26 mouse cellular contexts compared by ENCODE assay signal in genomic region chr7:133364601-133365000, GRCm38 (mm10).
DNase-seq lines count a peak whose midpoint lies in the region; ATAC-seq and TF ChIP-seq lines count a peak whose summit lies in the region.
"Had no signal": no experiment of that assay in that cellular context is flagged by ENCODE, and none has a peak within 500 bp of the region (broad histone marks: within the 10 kb centered on the region; RNA-seq: fewer than 3 reads in every experiment).

No protein-coding gene starts in this region.

- 15% methylated on average over 4 of the region's 4 CpGs for WGBS in forebrain, postnatal 0 days
- 12% methylated on average over 4 of the region's 4 CpGs for WGBS in forebrain, embryonic 13.5 days
- 25% methylated on average over 4 of the region's 4 CpGs for WGBS in midbrain, embryonic 11.5 days
- WGBS in midbrain, embryonic 10.5 days, result 37% methylated on average over 4 of the region's 4 CpGs
- WGBS in midbrain, postnatal 0 days, result 15% methylated on average over 4 of the region's 4 CpGs

- TF ChIP-seq CTCF in forebrain, postnatal 0 days (IDR thresholded peaks at IDR 0.05; ENCODE audit: low read depth), result no peak
- no peak for TF ChIP-seq CTCF in midbrain, postnatal 0 days (IDR thresholded peaks at IDR 0.05)

- no peaks in the 10 kb centered on the region for H3K4me1 ChIP-seq in forebrain, postnatal 0 days (ENCODE audit: insufficient read depth)
- H3K4me1 ChIP-seq in forebrain, embryonic 13.5 days, result peaks cover 11% of the 10 kb centered on the region
- peaks cover 4% of the 10 kb centered on the region for H3K4me1 ChIP-seq in midbrain, embryonic 11.5 days (ENCODE audit: control insufficient read depth, insufficient read depth, low read length)
- peaks cover 19% of the 10 kb centered on the region for H3K4me1 ChIP-seq in midbrain, embryonic 10.5 days
- peaks cover 3% of the 10 kb centered on the region; the same call in 1 of the 2 replicates for H3K4me1 ChIP-seq in midbrain, postnatal 0 days (ENCODE audit: insufficient read depth, low read length)
- H3K4me1 ChIP-seq: embryonic facial prominence, embryonic 15.5 days; heart, embryonic 15.5 days; kidney, embryonic 15.5 days; liver, embryonic 15.5 days had no signal

- H3K27me3 ChIP-seq in forebrain, postnatal 0 days (ENCODE audit: insufficient read depth, low read length), result no peaks in the 10 kb centered on the region
- peaks cover 7% of the 10 kb centered on the region; the same call in 1 of the 2 replicates for H3K27me3 ChIP-seq in forebrain, embryonic 13.5 days
- no peaks in the 10 kb centered on the region for H3K27me3 ChIP-seq in midbrain, embryonic 11.5 days (ENCODE audit: control insufficient read depth, insufficient read depth, low read length)
- peaks cover 26% of the 10 kb centered on the region for H3K27me3 ChIP-seq in midbrain, embryonic 10.5 days (ENCODE audit: low read depth, poor library complexity, severe bottlenecking)
- no peaks in the 10 kb centered on the region for H3K27me3 ChIP-seq in midbrain, postnatal 0 days (ENCODE audit: insufficient read depth, low read length)
- H3K27me3 ChIP-seq: embryonic facial prominence, embryonic 15.5 days; heart, embryonic 15.5 days; hindbrain, embryonic 15.5 days; kidney, embryonic 15.5 days; liver, embryonic 15.5 days; neural tube, embryonic 13.5 days had no signal

- H3K9me3 ChIP-seq in forebrain, postnatal 0 days (ENCODE audit: low read length), result no peaks in the 10 kb centered on the region
- H3K9me3 ChIP-seq in forebrain, embryonic 13.5 days (replicated peaks), result no peaks in the 10 kb centered on the region
- no peaks in the 10 kb centered on the region for H3K9me3 ChIP-seq in midbrain, embryonic 11.5 days (ENCODE audit: control insufficient read depth, low read length)
- no peaks in the 10 kb centered on the region for H3K9me3 ChIP-seq in midbrain, embryonic 10.5 days (replicated peaks)
- no peaks in the 10 kb centered on the region for H3K9me3 ChIP-seq in midbrain, postnatal 0 days (ENCODE audit: low read length)
- H3K9me3 ChIP-seq: embryonic facial prominence, embryonic 15.5 days; heart, embryonic 15.5 days; hindbrain, embryonic 15.5 days; kidney, embryonic 15.5 days; liver, embryonic 15.5 days; neural tube, embryonic 13.5 days had no signal

- no peak overlapping the region for H3K4me3 ChIP-seq in forebrain, postnatal 0 days (ENCODE audit: low read depth, low read length)
- H3K4me3 ChIP-seq in forebrain, embryonic 13.5 days, result no peak overlapping the region
- no peak overlapping the region for H3K4me3 ChIP-seq in midbrain, embryonic 11.5 days (ENCODE audit: low read depth, low read length)
- H3K4me3 ChIP-seq in midbrain, embryonic 10.5 days, result no peak overlapping the region
- no peak overlapping the region for H3K4me3 ChIP-seq in midbrain, postnatal 0 days (ENCODE audit: low read depth, low read length)
- H3K4me3 ChIP-seq: embryonic facial prominence, embryonic 15.5 days; heart, embryonic 15.5 days; hindbrain, embryonic 15.5 days; kidney, embryonic 15.5 days; liver, embryonic 15.5 days; myocyte; neural tube, embryonic 13.5 days had no signal

- no peaks in the 10 kb centered on the region for H3K36me3 ChIP-seq in forebrain, postnatal 0 days (ENCODE audit: insufficient read depth)
- no peaks in the 10 kb centered on the region for H3K36me3 ChIP-seq in forebrain, embryonic 13.5 days (ENCODE audit: poor library complexity, severe bottlenecking)
- H3K36me3 ChIP-seq in midbrain, embryonic 11.5 days (ENCODE audit: control insufficient read depth, insufficient read depth, low read length), result no peaks in the 10 kb centered on the region
- H3K36me3 ChIP-seq in midbrain, embryonic 10.5 days, result no peaks in the 10 kb centered on the region
- H3K36me3 ChIP-seq in midbrain, postnatal 0 days (ENCODE audit: insufficient read depth, low read length), result no peaks in the 10 kb centered on the region
- H3K36me3 ChIP-seq: embryonic facial prominence, embryonic 15.5 days; heart, embryonic 15.5 days; hindbrain, embryonic 15.5 days; kidney, embryonic 15.5 days; liver, embryonic 15.5 days; neural tube, embryonic 13.5 days had no signal

- ATAC-seq in forebrain, postnatal 0 days, result peak; percentile 58; the same call in 1 of the 2 replicates
- ATAC-seq in forebrain, embryonic 13.5 days, result no peak
- peak; percentile 78 for ATAC-seq in midbrain, embryonic 11.5 days (ENCODE audit: low FRiP score)
- no peak for ATAC-seq in midbrain, postnatal 0 days (ENCODE audit: low FRiP score)
- ATAC-seq: activated CD4-positive, CD25-positive, alpha-beta regulatory T cell, adult 4 months had no signal

- no peak overlapping the region for H3K4me2 ChIP-seq in forebrain, postnatal 0 days (ENCODE audit: low read depth)
- no peak overlapping the region for H3K4me2 ChIP-seq in forebrain, embryonic 13.5 days
- no peak overlapping the region for H3K4me2 ChIP-seq in midbrain, embryonic 11.5 days
- no peak overlapping the region for H3K4me2 ChIP-seq in midbrain, postnatal 0 days (ENCODE audit: low read depth, low read length, poor library complexity, severe bottlenecking)
- H3K4me2 ChIP-seq: embryonic facial prominence, embryonic 15.5 days; heart, embryonic 15.5 days; hindbrain, embryonic 15.5 days; kidney, embryonic 15.5 days; liver, embryonic 15.5 days; lung, embryonic 14.5 days; neural tube, embryonic 13.5 days had no signal

- H3K9ac ChIP-seq in forebrain, postnatal 0 days, result no peak overlapping the region
- no peak overlapping the region for H3K9ac ChIP-seq in forebrain, embryonic 13.5 days
- H3K9ac ChIP-seq in midbrain, embryonic 11.5 days (ENCODE audit: low read length), result no peak overlapping the region
- H3K9ac ChIP-seq in midbrain, postnatal 0 days (replicated peaks; ENCODE audit: low read length, poor library complexity, severe bottlenecking), result no peak overlapping the region
- H3K9ac ChIP-seq: embryonic facial prominence, embryonic 15.5 days; heart, embryonic 15.5 days; hindbrain, embryonic 15.5 days; kidney, embryonic 15.5 days; liver, embryonic 15.5 days; lung, embryonic 14.5 days; neural tube, embryonic 13.5 days had no signal

- no peak overlapping the region for H3K27ac ChIP-seq in forebrain, postnatal 0 days (ENCODE audit: low read depth, low read length)
- H3K27ac ChIP-seq in forebrain, embryonic 13.5 days, result no peak overlapping the region
- no peak overlapping the region for H3K27ac ChIP-seq in midbrain, embryonic 11.5 days (ENCODE audit: low read depth, low read length)
- no peak overlapping the region for H3K27ac ChIP-seq in midbrain, embryonic 10.5 days (replicated peaks)
- H3K27ac ChIP-seq in midbrain, postnatal 0 days (ENCODE audit: low read depth, low read length), result 0 out of 2 replicates have a peak overlapping the region, but pooled peaks have one; percentile 7
- H3K27ac ChIP-seq: embryonic facial prominence, embryonic 15.5 days; heart, embryonic 15.5 days; kidney, embryonic 15.5 days; liver, embryonic 15.5 days; neural tube, embryonic 13.5 days had no signal

- peak; percentile 9 for DNase-seq in embryo, embryonic 10.5 days (ENCODE audit: low spot score)
- no peak for DNase-seq in embryo, embryonic 10 days (ENCODE audit: low spot score)
- DNase-seq in forebrain, postnatal 0 days, result peak; percentile 36
- DNase-seq in midbrain, embryonic 11.5 days (ENCODE audit: low spot score, missing footprints), result peak; percentile 87
- DNase-seq in midbrain, embryonic 10.5 days (ENCODE audit: low spot score), result no peak
- peak; percentile 44 for DNase-seq in midbrain, postnatal 0 days (ENCODE audit: low spot score)
- DNase-seq in urinary bladder, postnatal 14 days (ENCODE audit: low spot score), result no peak
- DNase-seq: adrenal gland, adult 2 months; adrenal gland, postnatal 36 days; cerebellum, adult 8-10 months; cerebellum, postnatal 36 days; kidney, adult 18-20 months; kidney, postnatal 25 days; lung, embryonic 14.5 days; lung, postnatal 14 days; thymus, adult 2 months; thymus, postnatal 36 days had no signal

Comparison
In these comparisons a context has a peak if more than half of its experiments do, and no peak if none do; other contexts are left out.
1. DNase-seq: peak in embryo, embryonic 10.5 days (single experiment), forebrain, postnatal 0 days (single experiment), midbrain, embryonic 11.5 days (single experiment) and midbrain, postnatal 0 days (single experiment); none in embryo, embryonic 10 days (single experiment), midbrain, embryonic 10.5 days (single experiment) and urinary bladder, postnatal 14 days (single experiment).
2. ATAC-seq: peak in forebrain, postnatal 0 days (single experiment) and midbrain, embryonic 11.5 days (single experiment); none in forebrain, embryonic 13.5 days (single experiment) and midbrain, postnatal 0 days (single experiment).